Mouse (Mus musculus) liver, postnatal 0 days (tissue): ENCODE data around the gene Scg5.

Experiments used
- CTCF ChIP-seq: sonication (generic); IDR thresholded peaks from 2 replicates; pipeline ENCODE4 v1.5.1; 2016; ENCODE audit warnings: antibody characterized with exemption, low read depth
- EP300 ChIP-seq: IDR thresholded peaks from 2 replicates; pipeline ENCODE4 v1.6.1; 2016; ENCODE audit warnings: antibody characterized with exemption, low read depth, mild to moderate bottlenecking

- TF ChIP-seq CTCF (no peak), EP300 (no peak)
These were observed 71.2 kb downstream of the Scg5 start for GRCm38 (mm10) chr2:113757525-113758310.
